Mouse (Mus musculus) cerebellum, postnatal 25 days (tissue): ENCODE measurements at regions not wholly inside any gene's neighbourhood (a gene's known extent, or its start where the extent isn't known, plus 50 kb on each side); places are given as distances from the start of the nearest gene placed in this dataset.

Source experiments
- DNase-seq, 2 experiments: peaks; one replicate each; pipeline ENCODE4 v3.0.0; 2021; ENCODE audit warnings: mixed read lengths in 2 of 2

DNA sequence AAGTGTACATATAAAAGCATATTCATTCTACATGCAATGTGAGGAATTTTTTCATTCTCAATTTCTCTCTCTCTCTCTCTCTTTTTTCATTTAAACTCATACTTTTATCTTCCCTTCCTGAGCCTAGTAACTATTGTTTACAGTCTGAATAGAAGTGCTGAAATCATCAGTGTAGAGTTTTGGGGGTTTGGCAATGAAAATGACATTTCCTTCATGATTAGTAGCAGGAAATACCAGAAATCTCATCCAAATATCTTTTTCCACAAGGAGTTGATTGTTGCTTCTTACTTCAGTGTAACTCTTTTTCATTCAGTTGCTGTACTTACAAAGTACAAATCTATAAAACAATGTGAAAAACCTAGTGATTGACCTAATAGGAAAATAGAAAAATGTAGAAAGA, 572.7 kb upstream of the Marcks start:
- DNase-seq: no peak

DNA sequence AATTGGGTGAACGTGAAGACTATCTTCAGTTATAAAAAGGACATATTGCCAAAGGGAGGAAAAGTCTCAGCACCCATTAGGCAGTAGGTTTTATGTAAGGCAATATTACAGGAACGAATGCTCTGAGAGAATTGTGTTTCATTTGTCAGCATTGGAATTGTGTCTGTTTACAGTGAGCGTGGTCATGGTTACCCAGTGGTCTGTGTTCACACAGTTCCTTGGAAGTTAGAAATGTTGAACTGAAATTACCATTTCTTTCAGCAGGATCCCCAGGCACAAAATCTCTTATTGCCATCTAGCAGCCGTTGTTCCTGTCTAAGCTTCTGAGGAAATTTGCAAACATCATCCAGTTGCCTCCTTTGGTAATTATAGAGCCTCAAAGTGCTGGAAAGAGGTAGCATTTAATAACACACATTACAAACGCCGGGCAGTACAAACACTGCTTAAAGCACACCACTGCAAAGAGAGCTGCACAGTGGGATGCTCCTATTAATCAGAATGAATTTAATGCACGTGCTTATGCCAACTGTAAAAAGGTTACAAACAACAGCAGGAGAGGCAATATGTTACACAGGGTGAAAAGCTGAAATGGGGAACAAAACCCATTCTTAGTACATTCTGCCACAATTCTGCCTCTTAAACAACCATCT, 555.4 kb upstream of the Marcks start:
- DNase-seq: peak in 1 of 2 experiments; percentile 10

- DNase-seq: no peak
These were observed 554.1 kb upstream of the Marcks start for GRCm38 (mm10) chr10:37692851-37693250.

GRCm38 (mm10) chr10:37691939-37692338, 553.2 kb upstream of the Marcks start:
- peak; percentile 53 to 70 for DNase-seq

DNA sequence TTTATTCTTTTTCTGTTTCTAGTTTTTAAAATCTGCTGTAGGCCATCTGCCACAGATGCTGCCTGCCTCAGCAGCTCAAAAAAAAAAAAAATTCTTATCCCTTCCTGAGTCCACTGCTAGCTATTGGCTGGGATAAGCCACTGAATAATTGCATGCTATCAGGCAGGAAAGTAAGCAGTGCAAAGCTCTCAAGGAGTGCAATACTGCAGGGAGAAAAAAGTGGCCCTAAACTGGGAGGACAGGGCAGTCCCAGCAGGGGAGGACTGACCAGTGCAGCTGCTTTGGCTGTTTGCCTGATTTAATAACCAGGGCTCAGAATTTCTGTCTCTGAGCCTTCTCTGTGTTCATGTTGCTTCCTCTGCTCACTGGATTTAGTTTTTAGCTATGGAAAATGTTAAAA, 544.4 kb upstream of the Marcks start:
- DNase-seq: peak; percentile 20 to 27

DNA sequence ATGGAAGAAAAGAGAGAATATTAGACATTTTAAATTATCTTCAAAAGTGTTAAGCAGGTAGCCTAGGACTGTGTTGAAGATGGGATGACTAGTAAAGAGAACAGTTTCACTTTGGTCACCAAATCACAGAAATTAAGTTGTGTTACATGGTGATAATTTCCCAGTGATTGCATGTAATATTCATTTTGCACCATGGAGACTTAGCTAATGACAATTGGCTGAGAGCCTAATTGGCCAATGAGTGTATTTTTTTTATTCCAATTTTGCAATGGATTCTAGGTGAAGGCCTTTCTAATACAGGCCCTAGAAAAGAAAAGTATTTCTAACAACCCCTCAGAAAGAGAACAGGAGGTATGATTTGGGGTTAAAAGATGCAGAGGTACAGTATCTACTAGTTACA, 541.9 kb upstream of the Marcks start:
- DNase-seq: no peak

DNA sequence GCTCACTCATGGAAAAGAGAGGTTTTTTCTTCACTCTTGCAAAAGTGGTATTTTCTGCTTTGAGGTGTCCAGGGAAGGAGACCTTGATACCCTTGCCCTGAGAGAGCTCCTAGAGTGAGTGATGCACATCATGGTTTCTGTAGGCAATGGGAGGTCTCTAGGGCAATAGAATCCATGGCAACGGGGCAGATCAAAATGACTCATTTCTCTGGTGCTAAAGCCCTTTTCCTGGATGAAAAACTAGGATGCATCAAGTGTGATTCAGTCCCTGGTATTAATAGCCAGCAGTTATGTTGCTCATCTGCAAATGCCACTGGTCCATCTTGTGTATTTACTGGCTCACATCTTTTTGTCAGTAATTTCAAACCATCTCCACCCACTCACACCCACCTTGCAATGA, 539.1 kb upstream of the Marcks start:
- DNase-seq: no peak

DNA sequence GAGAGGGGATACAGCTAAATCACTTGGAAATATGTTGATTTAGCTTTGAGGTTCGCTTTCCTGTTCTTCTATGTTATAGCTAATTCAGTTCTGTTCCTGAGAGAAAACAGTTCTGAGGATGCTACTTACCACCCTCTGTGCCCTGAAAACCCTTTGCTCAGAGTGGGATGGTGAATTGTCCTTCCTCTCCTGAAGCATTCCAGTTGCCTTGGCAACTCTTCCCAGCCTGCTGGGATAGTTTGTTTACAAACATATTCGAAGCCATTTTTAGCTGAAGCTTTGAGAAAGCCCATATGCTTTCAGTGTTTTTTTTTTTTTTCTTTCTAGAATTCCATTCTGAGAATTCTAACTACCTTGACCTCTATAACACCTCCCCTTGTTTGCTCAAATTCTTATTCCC, 530.1 kb upstream of the Marcks start:
- DNase-seq: peak; percentile 15 to 36

DNA sequence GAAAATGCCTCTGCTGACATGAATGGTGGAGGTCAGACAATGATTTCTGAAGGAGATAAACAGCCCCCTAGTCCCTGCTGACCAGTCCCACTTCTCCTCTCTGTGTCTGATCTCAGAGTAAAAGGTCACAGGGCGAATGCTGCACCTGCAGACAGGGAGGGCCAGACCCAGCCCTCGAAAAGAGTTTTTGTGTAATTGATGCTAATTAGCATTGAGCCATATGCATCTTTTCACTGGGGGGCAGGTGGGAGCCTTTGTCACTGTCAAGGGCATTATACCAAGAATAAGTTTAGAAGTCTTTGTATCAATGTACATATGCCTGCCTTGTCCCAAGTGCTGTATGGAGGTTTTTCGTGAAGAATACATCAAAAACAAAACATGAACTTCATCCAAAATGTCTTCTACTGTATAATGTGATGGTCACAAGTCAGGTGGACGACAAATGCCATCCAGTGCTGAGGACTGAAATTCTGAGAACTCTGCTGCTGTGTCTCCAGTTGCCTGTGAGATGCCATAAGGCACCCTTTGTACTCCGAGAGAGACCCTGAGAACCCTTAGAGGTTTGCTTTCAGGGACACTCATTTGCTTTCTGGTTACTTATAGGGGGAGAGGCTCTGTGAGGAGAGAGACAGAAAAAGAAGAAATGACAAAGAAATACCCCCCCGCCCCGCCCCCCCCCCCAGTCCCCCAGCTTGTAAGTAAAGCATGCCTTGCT, 528.5 kb upstream of the Marcks start:
- no peak for DNase-seq

DNA sequence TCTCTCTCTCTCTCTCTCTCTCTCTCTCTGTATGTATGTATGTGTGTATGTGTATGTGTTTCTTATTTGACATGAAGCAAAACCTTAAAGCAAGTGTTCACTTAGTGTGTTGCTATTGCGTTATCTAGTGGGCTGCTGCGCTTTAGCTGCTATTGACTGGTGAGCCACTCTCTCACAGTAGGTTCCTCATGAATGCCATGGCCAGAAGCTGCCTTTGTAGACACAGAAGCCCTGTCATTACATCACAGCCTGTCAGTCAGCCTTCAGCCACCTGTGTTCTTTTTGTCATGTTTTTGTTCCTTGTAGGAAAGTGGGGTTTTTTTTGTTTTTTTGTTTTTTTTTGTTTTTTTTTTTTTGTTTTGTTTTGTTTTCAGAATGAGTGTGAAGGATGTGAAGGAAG, 527.8 kb upstream of the Marcks start:
- DNase-seq: no peak

- DNase-seq: peak; percentile 20 to 38
These were observed 498.4 kb upstream of the Marcks start for GRCm38 (mm10) chr10:37637001-37637562.

DNA sequence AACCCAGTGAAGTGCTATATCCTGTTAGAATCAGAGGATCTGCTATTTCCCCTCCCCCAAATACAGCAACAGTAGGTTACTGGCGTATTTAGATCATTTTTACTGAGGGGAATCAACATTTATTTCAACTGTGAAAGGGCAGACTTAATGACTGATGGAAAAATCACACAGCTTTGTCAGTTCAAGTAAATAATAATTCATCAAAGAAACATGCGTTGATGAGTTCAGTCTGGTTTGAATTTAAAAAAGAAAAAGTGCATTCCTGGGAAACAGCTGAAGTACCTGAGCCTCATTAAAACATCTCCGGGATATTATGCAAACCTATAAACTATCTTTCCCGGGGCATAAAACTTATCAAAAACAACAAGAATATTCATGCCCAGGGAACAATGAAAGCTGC, 497.7 kb upstream of the Marcks start:
- no peak for DNase-seq

DNA sequence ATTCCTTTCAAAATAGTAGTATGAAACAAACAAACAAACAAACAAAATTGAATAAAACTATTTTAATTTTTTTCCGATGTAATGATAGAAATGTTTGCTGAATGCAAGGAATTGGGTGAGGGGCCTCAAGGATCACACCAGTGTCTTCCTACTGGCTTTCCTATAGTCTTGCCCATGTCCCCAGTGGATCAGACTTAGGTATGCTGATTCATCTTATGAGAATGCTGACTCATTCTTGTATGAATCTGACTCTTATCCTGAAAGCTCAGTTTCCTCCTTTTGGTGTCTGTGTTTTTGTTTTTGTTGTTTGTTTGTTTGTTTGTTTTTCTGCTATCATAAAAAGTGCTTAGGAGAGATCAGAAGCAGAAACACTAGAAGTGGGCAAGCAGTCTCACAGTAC, 491.7 kb upstream of the Marcks start:
- DNase-seq: no peak

- no peak for DNase-seq
These were observed 489.2 kb upstream of the Marcks start for GRCm38 (mm10) chr10:37627900-37628299.

- DNase-seq: no peak
These were observed 488.1 kb upstream of the Marcks start for GRCm38 (mm10) chr10:37626758-37627201.

- DNase-seq: no peak
These were observed 487.4 kb upstream of the Marcks start for GRCm38 (mm10) chr10:37625972-37626757.

- no peak for DNase-seq
These were observed 484.3 kb upstream of the Marcks start for GRCm38 (mm10) chr10:37623041-37623440.

- no peak for DNase-seq
These were observed 479.9 kb upstream of the Marcks start for GRCm38 (mm10) chr10:37618606-37619005.

DNA sequence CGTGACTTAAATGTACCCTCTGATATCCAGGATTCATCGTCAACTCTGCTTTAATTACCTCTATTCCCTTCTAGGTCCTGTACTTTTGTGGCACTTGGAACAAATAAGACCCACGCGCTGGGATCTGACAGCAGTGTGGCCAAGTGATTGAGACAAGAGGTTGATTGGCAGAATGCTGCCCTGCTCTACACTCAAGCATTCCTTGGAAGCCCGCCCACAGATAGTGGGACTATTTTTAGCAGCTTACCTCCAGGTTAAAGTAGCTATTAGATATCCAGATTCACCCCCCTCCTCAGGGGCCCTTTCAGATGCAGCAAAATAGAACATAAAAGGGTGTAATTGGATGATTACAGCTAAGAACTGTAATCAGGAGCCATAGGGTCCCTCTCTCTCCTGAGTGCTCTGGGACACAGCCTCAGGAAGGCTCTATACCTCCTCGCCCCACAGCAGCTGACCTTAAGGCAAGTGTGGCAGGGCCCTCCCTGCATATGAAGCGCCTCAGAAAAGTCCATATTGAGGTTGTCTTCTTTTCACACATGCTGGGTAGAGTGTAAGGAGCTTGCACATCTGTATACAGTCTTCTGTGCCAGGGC, 479.1 kb upstream of the Marcks start:
- DNase-seq: peak in 1 of 2 experiments; percentile 8

- DNase-seq: no peak
These were observed 477.4 kb upstream of the Marcks start for GRCm38 (mm10) chr10:37615926-37616691.

GRCm38 (mm10) chr10:37613936-37614335, 475.2 kb upstream of the Marcks start:
- DNase-seq: no peak

- DNase-seq: no peak
These were observed 464.8 kb upstream of the Marcks start for GRCm38 (mm10) chr10:37603529-37603928.
